Mouse (Mus musculus) forebrain, embryonic 11.5 days (tissue): ENCODE data around the gene Olfr31. TPM values are rescaled to one million over a fixed set of nuclear protein-coding genes. Genes with fewer than 3 reads are reported as not detected.
A peak's percentile ranks its signal among the peaks of the same experiment; 100 is the strongest.

Source experiments
- ATAC-seq: fragments of 200-750 bp; cut with Nextera tagmentation; replicated peaks from 2 replicates; pipeline ENCODE4 v1.8.0; 2017; ENCODE audit warnings: moderate TSS enrichment; ENCODE audit not compliant: low FRiP score
- DNase-seq: peaks from one replicate; pipeline ENCODE4 v3.0.0-alpha.2; 2017; ENCODE audit warnings: low spot score
- H3K27ac ChIP-seq: fragments of 300-500 bp; sonication (generic); 2 replicates; pipeline ENCODE4 v1.5.1; 2014; ENCODE audit warnings: low read depth, low read length
- H3K27me3 ChIP-seq: fragments of 300-500 bp; sonication (generic); 2 replicates; pipeline ENCODE4 v1.6.1; 2014; ENCODE audit warnings: mild to moderate bottlenecking, low read length, mixed read lengths; ENCODE audit not compliant: control insufficient read depth, insufficient read depth
- H3K36me3 ChIP-seq: fragments of 300-500 bp; sonication (generic); 2 replicates; pipeline ENCODE4 v1.6.1; 2014; ENCODE audit warnings: mild to moderate bottlenecking, low read length, moderate library complexity, mixed read lengths; ENCODE audit not compliant: control insufficient read depth, insufficient read depth
- H3K4me1 ChIP-seq: fragments of 300-500 bp; sonication (generic); replicated peaks from 2 replicates; pipeline ENCODE4 v1.6.1; 2014; ENCODE audit warnings: low read length, mixed read lengths; ENCODE audit not compliant: control insufficient read depth, insufficient read depth
- H3K4me2 ChIP-seq: fragments of 300-500 bp; sonication (generic); 2 replicates; pipeline ENCODE4 v1.6.1; 2014; ENCODE audit warnings: low read depth, mild to moderate bottlenecking, low read length, moderate library complexity, mixed read lengths; ENCODE audit not compliant: severe bottlenecking
- H3K4me3 ChIP-seq: fragments of 300-500 bp; sonication (generic); 2 replicates; pipeline ENCODE4 v1.5.1; 2014; ENCODE audit warnings: low read depth, low read length
- H3K9ac ChIP-seq: fragments of 300-500 bp; sonication (generic); 2 replicates; pipeline ENCODE4 v1.6.1; 2014; ENCODE audit warnings: low read length
- H3K9me3 ChIP-seq: fragments of 300-500 bp; sonication (generic); 2 replicates; pipeline ENCODE4 v1.6.1; 2016; ENCODE audit warnings: low read length, mixed read lengths; ENCODE audit not compliant: control insufficient read depth
- WGBS: fragments of 180-500 bp; shearing (Covaris S2); extraction: QIAGEN DNeasy Blood & Tissue Kit; methylation state at CpG from one replicate; pipeline ENCODE4 v1.1.7; 2014; 5-methylcytosine and 5-hydroxymethylcytosine counted together
- polyA plus RNA-seq: library from polyadenylated mRNA; unstranded; fragments of >200 nt; fragmentation: Nextera tagmentation; extraction: Ambion mirVana; gene quantifications from 2 replicates; pipeline ENCODE4 v1.2.1, GENCODE M21; 2014

The Olfr31 gene
- not detected in 2 replicates for polyA plus RNA-seq

DNA sequence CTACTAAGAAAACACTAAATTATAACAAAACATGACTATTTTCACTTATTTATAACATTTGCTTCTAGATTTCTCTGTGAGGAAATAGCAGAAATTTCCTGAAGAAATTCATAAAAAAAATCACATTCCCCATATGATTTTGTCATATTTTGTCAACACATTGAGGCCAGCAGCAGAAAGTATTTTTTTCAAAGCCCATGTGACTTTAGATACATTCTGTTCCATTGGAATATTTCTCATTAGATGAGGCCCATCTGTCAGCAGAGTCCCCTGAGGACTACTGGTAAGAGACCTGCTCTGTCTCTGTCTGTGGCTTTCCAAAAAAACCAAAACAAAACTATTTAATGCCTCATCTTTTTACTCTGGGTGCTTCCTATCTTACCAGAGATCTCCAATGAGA lies at the start of gene Olfr31:
Gene Olfr31 (plus strand): TSS at position 301 of the 400 bp plus-strand sequence.
- Histone ChIP-seq H3K9me3 (no peaks in the 10 kb centered on the region), H3K4me3 (no peak within 1 kb of the TSS), H3K4me1 (no peaks in the 10 kb centered on the region), H3K36me3 (no peaks in the 10 kb centered on the region), H3K9ac (no peak within 1 kb of the TSS), H3K27me3 (no peaks in the 10 kb centered on the region), H3K27ac (no peak within 1 kb of the TSS), H3K4me2 (no peak within 1 kb of the TSS)
- DNase-seq, result no peak
- ATAC-seq, result no peak

GRCm38 (mm10) chr14:14294426-14294825 lies 28.2 kb upstream of the Olfr31 start:
- DNase-seq, result no peak
- 70% methylated on average over 7 of the region's 7 CpGs for WGBS
- Histone ChIP-seq H3K9me3 (no peaks in the 10 kb centered on the region; the same call in 1 of the 2 replicates), H3K4me1 (no peaks in the 10 kb centered on the region), H3K27ac (no peak overlapping the region), H3K4me2 (no peak overlapping the region), H3K27me3 (no peaks in the 10 kb centered on the region), H3K9ac (no peak overlapping the region), H3K36me3 (no peaks in the 10 kb centered on the region), H3K4me3 (no peak overlapping the region)
- no peak for ATAC-seq

GRCm38 (mm10) chr14:14308938-14309337 lies 13.7 kb upstream of the Olfr31 start:
- Histone ChIP-seq H3K4me3 (no peak overlapping the region), H3K36me3 (no peaks in the 10 kb centered on the region), H3K4me2 (no peak overlapping the region), H3K9me3 (no peaks in the 10 kb centered on the region), H3K27me3 (no peaks in the 10 kb centered on the region), H3K4me1 (no peaks in the 10 kb centered on the region), H3K27ac (no peak overlapping the region), H3K9ac (no peak overlapping the region)
- 63% methylated on average over 16 of the region's 16 CpGs for WGBS
- ATAC-seq, result no peak
- DNase-seq, result no peak

DNA sequence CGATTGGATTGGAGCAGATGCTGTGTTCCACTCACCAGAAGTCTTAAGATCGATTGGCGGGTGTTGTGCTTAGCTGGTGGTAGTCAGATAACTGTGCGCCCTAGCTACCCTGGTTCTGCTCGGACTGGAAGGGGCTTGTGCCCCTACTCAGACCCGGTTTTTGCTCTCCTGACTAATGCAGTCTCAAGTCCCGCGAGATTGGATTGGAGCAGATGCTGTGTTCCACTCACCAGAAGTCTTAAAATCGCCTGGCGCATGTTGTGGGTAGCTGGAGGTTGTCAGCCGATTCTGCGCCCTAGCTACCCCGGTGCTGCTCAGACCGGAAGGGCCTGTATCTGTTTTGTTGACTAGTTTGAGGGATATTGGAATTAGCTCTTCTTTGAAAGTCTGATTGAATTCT lies 13.2 kb upstream of the Olfr31 start:
- Histone ChIP-seq H3K36me3 (no peaks in the 10 kb centered on the region), H3K9me3 (no peaks in the 10 kb centered on the region), H3K4me3 (no peak overlapping the region), H3K4me1 (no peaks in the 10 kb centered on the region), H3K27me3 (no peaks in the 10 kb centered on the region), H3K9ac (no peak overlapping the region), H3K4me2 (no peak overlapping the region), H3K27ac (no peak overlapping the region)
- ATAC-seq, result no peak
- no peak for DNase-seq
- 61% methylated on average over 14 of the region's 14 CpGs for WGBS

- DNase-seq, result peak; percentile 95
- Histone ChIP-seq H3K4me3 (peak overlapping the region; percentile 59), H3K36me3 (peaks cover 2% of the 10 kb centered on the region; the same call in 1 of the 2 replicates), H3K4me1 (no peaks in the 10 kb centered on the region), H3K9ac (peak overlapping the region; percentile 37; the same call in 1 of the 2 replicates), H3K9me3 (peaks cover 23% of the 10 kb centered on the region), H3K4me2 (peak overlapping the region; percentile 49), H3K27ac (no peak overlapping the region), H3K27me3 (no peaks in the 10 kb centered on the region)
- WGBS, result 8% methylated on average over 35 of the region's 40 CpGs
- ATAC-seq, result peak; percentile 82
Measured at GRCm38 (mm10) chr14:14345113-14345871, 22.7 kb downstream of the Olfr31 start.

DNA sequence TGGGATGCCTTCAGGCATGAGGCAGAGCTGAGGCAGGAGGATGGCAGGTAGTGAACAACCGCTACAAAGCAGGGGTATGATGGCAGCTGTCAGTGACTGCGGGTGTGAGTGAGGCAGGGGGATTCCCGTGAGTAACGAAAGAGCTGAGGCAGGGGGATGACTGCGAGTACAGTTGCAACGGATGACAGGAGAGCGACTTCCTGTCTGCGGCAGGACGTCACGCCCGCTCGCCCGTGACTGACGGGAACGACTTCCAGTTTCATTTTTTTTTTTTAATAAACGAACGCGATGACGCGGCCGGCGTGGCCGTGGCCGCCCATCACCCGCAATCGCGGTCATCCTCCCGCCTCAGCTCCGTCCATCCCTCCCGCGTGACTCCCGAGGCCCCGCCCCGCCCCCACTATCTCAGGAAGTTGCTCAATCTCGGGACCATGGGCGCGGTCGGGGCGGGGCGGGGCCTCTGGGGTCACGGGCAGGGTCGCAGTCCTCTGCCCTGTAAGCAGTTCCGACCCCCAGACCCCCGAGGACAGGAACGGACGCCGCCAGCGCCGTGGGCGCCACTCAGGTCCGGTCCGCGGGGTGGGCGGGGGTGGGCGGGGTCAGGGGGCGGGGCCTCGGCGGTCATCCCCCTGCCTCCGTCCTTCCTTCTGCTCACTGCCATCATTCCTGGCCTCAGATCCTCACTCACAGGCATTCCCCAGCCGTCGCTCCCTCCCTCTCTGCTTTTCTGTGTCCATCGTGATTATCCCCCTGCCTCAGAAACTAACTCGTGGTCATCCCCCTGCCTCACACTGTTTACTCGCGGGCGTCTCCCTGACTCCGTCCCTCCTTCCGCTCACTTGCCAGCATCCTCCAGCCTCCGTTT lies 23.6 kb downstream of the Olfr31 start, which contains the start of gene Il3ra:
Gene Il3ra (plus strand): TSS at position 328 of the 865 bp plus-strand sequence.
- Histone ChIP-seq H3K27ac (no peak within 1 kb of the TSS), H3K36me3 (peaks cover 2% of the 10 kb centered on the region; the same call in 1 of the 2 replicates), H3K4me1 (no peaks in the 10 kb centered on the region), H3K9me3 (peaks cover 28% of the 10 kb centered on the region), H3K4me2 (peak within 1 kb of the TSS; percentile 49), H3K9ac (peak within 1 kb of the TSS; percentile 66), H3K27me3 (no peaks in the 10 kb centered on the region), H3K4me3 (peak within 1 kb of the TSS; percentile 59)
- 3% methylated on average over 58 of the region's 69 CpGs for WGBS
- ATAC-seq, result peak; percentile 52
- peak; percentile 86 for DNase-seq

DNA sequence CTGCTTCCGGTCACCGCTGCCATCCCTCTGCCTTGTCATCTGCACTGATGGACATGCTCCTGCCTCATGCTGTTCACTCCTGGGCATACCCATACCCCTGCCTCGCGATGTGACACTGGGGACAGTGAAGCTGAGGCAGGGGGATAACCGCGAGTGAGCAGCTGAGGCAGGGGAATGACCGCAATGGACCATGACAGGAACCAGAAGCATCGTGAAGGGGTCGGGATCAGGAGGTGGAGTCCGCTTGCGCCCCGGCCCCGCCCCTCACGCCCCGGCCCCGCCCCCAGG lies 24.1 kb downstream of the Olfr31 start:
- ATAC-seq, result peak; percentile 11
- Histone ChIP-seq H3K27ac (no peak overlapping the region), H3K4me3 (peak overlapping the region; percentile 59)

GRCm38 (mm10) chr14:14347151-14347835 lies 24.7 kb downstream of the Olfr31 start:
- WGBS, result 88% methylated on average over 17 of the region's 17 CpGs
- H3K9ac ChIP-seq, result no peak overlapping the region
- peak; percentile 11 for ATAC-seq
- H3K27ac ChIP-seq, result no peak overlapping the region
- H3K9me3 ChIP-seq, result peaks cover 32% of the 10 kb centered on the region
- peak; percentile 70 for DNase-seq
- H3K36me3 ChIP-seq, result peaks cover 2% of the 10 kb centered on the region; the same call in 1 of the 2 replicates
- no peak overlapping the region for H3K4me2 ChIP-seq
- no peaks in the 10 kb centered on the region for H3K27me3 ChIP-seq
- H3K4me1 ChIP-seq, result no peaks in the 10 kb centered on the region
- no peak overlapping the region for H3K4me3 ChIP-seq

More for the DNA sequence above, 24.1 kb downstream of the Olfr31 start:
- Histone ChIP-seq H3K36me3 (peaks cover 2% of the 10 kb centered on the region; the same call in 1 of the 2 replicates), H3K4me2 (peak overlapping the region; percentile 49), H3K27me3 (no peaks in the 10 kb centered on the region), H3K9me3 (peaks cover 30% of the 10 kb centered on the region), H3K4me1 (no peaks in the 10 kb centered on the region), H3K9ac (peak overlapping the region; percentile 66)
- WGBS, result 30% methylated on average over 13 of the region's 16 CpGs
- no peak for DNase-seq
